Mouse (Mus musculus) liver, embryonic 15.5 days (tissue): ENCODE results near the gene Spdl1. TPM values are rescaled to one million over a fixed set of nuclear protein-coding genes. Genes with fewer than 3 reads are reported as not detected.

Experiments
- polyA plus RNA-seq: library from polyadenylated mRNA; unstranded; fragments of >200 nt; fragmentation: Nextera tagmentation; extraction: Ambion mirVana; gene quantifications from 2 replicates; pipeline ENCODE4 v1.2.1, GENCODE M21; 2015

Gene Spdl1
- polyA plus RNA-seq, 1 experiment from 2014 or later = 12.9 TPM

Other genes starting within 250 kb of the Spdl1 start
- 4.6 and 5.1 TPM in 2 replicates for gene Dock2, start 49.7 kb downstream of the Spdl1 start, polyA plus RNA-seq